Mouse (Mus musculus): ENCODE measurements around the gene Muc13. TPM values are rescaled to one million over a fixed set of nuclear protein-coding genes. Genes with fewer than 3 reads are reported as not detected.
A peak's percentile ranks its signal among the peaks of the same experiment; 100 is the strongest.

Gene Muc13
- polyA plus RNA-seq, 1 experiment from 2014 or later: 0.09 TPM

GRCm38 (mm10) chr16:33844150-33844611, 50.3 kb downstream of the Muc13 start:
- WGBS: 66% methylated on average over 4 of the region's 4 CpGs
- Histone ChIP-seq H3K27me3 (replicated peaks) (no peaks in the 10 kb centered on the region), H3K27ac (replicated peaks) (no peak overlapping the region), H3K9ac (no peak overlapping the region), H3K4me3 (no peak overlapping the region), H3K9me3 (no peaks in the 10 kb centered on the region), H3K4me2 (no peak overlapping the region), H3K4me1 (peaks cover 19% of the 10 kb centered on the region), H3K36me3 (peaks cover 20% of the 10 kb centered on the region)
- no peak for ATAC-seq (ENCODE audit: extremely low read depth, insufficient number of reproducible peaks, low FRiP score, low TSS enrichment)

GRCm38 (mm10) chr16:33844866-33845265, 51.0 kb downstream of the Muc13 start:
- Histone ChIP-seq H3K9me3 (no peaks in the 10 kb centered on the region), H3K4me3 (no peak overlapping the region), H3K27ac (replicated peaks) (no peak overlapping the region), H3K4me1 (peaks cover 19% of the 10 kb centered on the region), H3K4me2 (no peak overlapping the region), H3K27me3 (replicated peaks) (no peaks in the 10 kb centered on the region), H3K9ac (no peak overlapping the region), H3K36me3 (peaks cover 20% of the 10 kb centered on the region)
- no peak for ATAC-seq (ENCODE audit: extremely low read depth, insufficient number of reproducible peaks, low FRiP score, low TSS enrichment)
- 86% methylated on average over 6 of the region's 6 CpGs for WGBS

- Histone ChIP-seq H3K4me2 (no peak overlapping the region), H3K9ac (no peak overlapping the region), H3K27me3 (replicated peaks) (no peaks in the 10 kb centered on the region), H3K36me3 (peaks cover 7% of the 10 kb centered on the region), H3K4me1 (peaks cover 8% of the 10 kb centered on the region; the same call in 1 of the 2 replicates), H3K9me3 (no peaks in the 10 kb centered on the region), H3K27ac (replicated peaks) (no peak overlapping the region), H3K4me3 (no peak overlapping the region)
- no peak for ATAC-seq (ENCODE audit: extremely low read depth, insufficient number of reproducible peaks, low FRiP score, low TSS enrichment)
Measured at GRCm38 (mm10) chr16:33853271-33853670, 59.4 kb downstream of the Muc13 start.

GRCm38 (mm10) chr16:33858766-33859165, 64.9 kb downstream of the Muc13 start:
- ATAC-seq (ENCODE audit: extremely low read depth, insufficient number of reproducible peaks, low FRiP score, low TSS enrichment): no peak
- WGBS: 54% methylated on average over 2 of the region's 2 CpGs
- Histone ChIP-seq H3K4me1 (peaks cover 35% of the 10 kb centered on the region), H3K27me3 (replicated peaks) (no peaks in the 10 kb centered on the region), H3K36me3 (no peaks in the 10 kb centered on the region), H3K9me3 (no peaks in the 10 kb centered on the region), H3K4me2 (no peak overlapping the region), H3K27ac (replicated peaks) (no peak overlapping the region), H3K9ac (no peak overlapping the region), H3K4me3 (no peak overlapping the region)

- H3K4me3 ChIP-seq: no peak overlapping the region
- WGBS: 36% methylated on average over 5 of the region's 5 CpGs
- H3K27me3 ChIP-seq (replicated peaks): no peaks in the 10 kb centered on the region
- no peaks in the 10 kb centered on the region for H3K36me3 ChIP-seq
- peak overlapping the region; percentile 59; the same call in 1 of the 2 replicates for H3K27ac ChIP-seq (replicated peaks)
- no peak for ATAC-seq (ENCODE audit: extremely low read depth, insufficient number of reproducible peaks, low FRiP score, low TSS enrichment)
- H3K4me1 ChIP-seq: peaks cover 35% of the 10 kb centered on the region
- H3K9me3 ChIP-seq: no peaks in the 10 kb centered on the region
- peak overlapping the region; percentile 51 for H3K4me2 ChIP-seq
- no peak overlapping the region for H3K9ac ChIP-seq
Measured at GRCm38 (mm10) chr16:33859380-33859779, 65.5 kb downstream of the Muc13 start.

- H3K4me2 ChIP-seq: peak overlapping the region; percentile 51
Measured at GRCm38 (mm10) chr16:33859988-33860700, 66.3 kb downstream of the Muc13 start.

GRCm38 (mm10) chr16:33862406-33862805, 68.6 kb downstream of the Muc13 start:
- no peak overlapping the region for H3K4me2 ChIP-seq
- H3K27me3 ChIP-seq (replicated peaks): no peaks in the 10 kb centered on the region
- H3K4me3 ChIP-seq: no peak overlapping the region
- no peaks in the 10 kb centered on the region for H3K9me3 ChIP-seq
- H3K4me1 ChIP-seq: peaks cover 28% of the 10 kb centered on the region
- H3K9ac ChIP-seq: no peak overlapping the region
- 81% methylated on average over 4 of the region's 4 CpGs for WGBS
- ATAC-seq (ENCODE audit: extremely low read depth, insufficient number of reproducible peaks, low FRiP score, low TSS enrichment): no peak
- H3K36me3 ChIP-seq: peaks cover 8% of the 10 kb centered on the region
- no peak overlapping the region for H3K27ac ChIP-seq (replicated peaks)

More at GRCm38 (mm10) chr16:33859988-33860700, 66.3 kb downstream of the Muc13 start:
- H3K4me1 ChIP-seq: peaks cover 34% of the 10 kb centered on the region
- H3K4me3 ChIP-seq: peak overlapping the region; percentile 32
- 44% methylated on average over 14 of the region's 14 CpGs for WGBS
- H3K27ac ChIP-seq (replicated peaks): peak overlapping the region; percentile 59
- ATAC-seq (ENCODE audit: extremely low read depth, insufficient number of reproducible peaks, low FRiP score, low TSS enrichment): 0 out of 2 replicates have a peak, but pooled peaks have one; percentile 34
- H3K9me3 ChIP-seq: no peaks in the 10 kb centered on the region
- H3K27me3 ChIP-seq (replicated peaks): no peaks in the 10 kb centered on the region
- no peaks in the 10 kb centered on the region for H3K36me3 ChIP-seq
- peak overlapping the region; percentile 45; the same call in 1 of the 2 replicates for H3K9ac ChIP-seq

GRCm38 (mm10) chr16:33863208-33863751, 69.4 kb downstream of the Muc13 start:
- H3K4me2 ChIP-seq: no peak overlapping the region
- H3K4me3 ChIP-seq: no peak overlapping the region
- H3K27ac ChIP-seq (replicated peaks): no peak overlapping the region
- no peaks in the 10 kb centered on the region for H3K9me3 ChIP-seq
- 73% methylated on average over 5 of the region's 5 CpGs for WGBS
- H3K36me3 ChIP-seq: peaks cover 14% of the 10 kb centered on the region
- no peaks in the 10 kb centered on the region for H3K27me3 ChIP-seq (replicated peaks)
- H3K4me1 ChIP-seq: peaks cover 27% of the 10 kb centered on the region
- ATAC-seq (ENCODE audit: extremely low read depth, insufficient number of reproducible peaks, low FRiP score, low TSS enrichment): no peak
- H3K9ac ChIP-seq: no peak overlapping the region

Other genes with a start within 250 kb of the Muc13 start
- 32.3 and 33.7 TPM in 2 replicates for gene Heg1, start 109.7 kb upstream of the Muc13 start, polyA plus RNA-seq (2015; fragmentation: Nextera tagmentation; extraction: Ambion mirVana)
- gene Itgb5, start 35.6 kb downstream of the Muc13 start, polyA plus RNA-seq (2015; fragmentation: Nextera tagmentation; extraction: Ambion mirVana): 37.6 and 49.0 TPM in 2 replicates
- 32.9 and 33.4 TPM in 2 replicates for gene Umps, start 173.0 kb downstream of the Muc13 start, polyA plus RNA-seq (2015; fragmentation: Nextera tagmentation; extraction: Ambion mirVana)